Mouse (Mus musculus) MEL (cell line): Measurements from ENCODE around the gene Gm49388. TPM values are rescaled to one million over a fixed set of nuclear protein-coding genes. Genes with fewer than 3 reads are reported as not detected.

Source experiments
- DNase-seq: peaks from one replicate; pipeline ENCODE4 v3.0.0; 2011; ENCODE audit warnings: low read depth, low spot score
- H3K27ac ChIP-seq: 2 replicates; pipeline ENCODE4 v1.5.1; 2012; ENCODE audit warnings: low read depth, mild to moderate bottlenecking, control low read depth, low read length, moderate library complexity; ENCODE audit not compliant: control insufficient read depth
- H3K27me3 ChIP-seq, 2 experiments: fragments of 150-350 bp in 1 of 2; sonication (generic) in 1 of 2; 2 replicates each; pipeline ENCODE4 v1.6.1; 2012; ENCODE audit warnings: low read length in 2 of 2, mild to moderate bottlenecking in 2 of 2, improper control_type of control experiment in 1 of 2, moderate library complexity in 1 of 2; ENCODE audit not compliant: insufficient read depth in 2 of 2, control insufficient read depth in 1 of 2
- H3K36me3 ChIP-seq, 2 experiments: 2 replicates each; pipeline ENCODE4 v1.6.1; 2012 to 2014; ENCODE audit warnings: low read length in 2 of 2, improper control_type of control experiment in 1 of 2, inconsistent platforms in 1 of 2, mild to moderate bottlenecking in 1 of 2; ENCODE audit not compliant: insufficient read depth in 2 of 2, control insufficient read depth in 1 of 2
- H3K4me1 ChIP-seq, 2 experiments: fragments of 150-350 bp in 1 of 2; sonication (generic) in 1 of 2; 2 replicates each; pipeline ENCODE4 v1.6.1; 2012; ENCODE audit warnings: low read length in 2 of 2, improper control_type of control experiment in 1 of 2, mild to moderate bottlenecking in 1 of 2; ENCODE audit not compliant: insufficient read depth in 2 of 2, control insufficient read depth in 1 of 2
- H3K4me3 ChIP-seq, 2 experiments: fragments of 150-350 bp in 1 of 2; sonication (generic) in 1 of 2; 2 replicates each; pipeline ENCODE4 v1.5.1; 2012; ENCODE audit warnings: low read depth in 2 of 2, low read length in 2 of 2, mild to moderate bottlenecking in 2 of 2, moderate library complexity in 2 of 2, control low read depth in 1 of 2, improper control_type of control experiment in 1 of 2; ENCODE audit not compliant: control insufficient read depth in 1 of 2, insufficient read depth in 1 of 2
- H3K79me2 ChIP-seq: 2 replicates; pipeline ENCODE4 v1.6.1; 2012; ENCODE audit warnings: mild to moderate bottlenecking, low read length, moderate library complexity; ENCODE audit not compliant: control insufficient read depth, poor library complexity, insufficient read depth
- H3K9ac ChIP-seq: 2 replicates; pipeline ENCODE4 v1.6.1; 2012; ENCODE audit warnings: low read depth, mild to moderate bottlenecking, control low read depth, low read length, moderate library complexity; ENCODE audit not compliant: control insufficient read depth, poor library complexity, severe bottlenecking
- H3K9me3 ChIP-seq: fragments of 150-350 bp; sonication (generic); replicated peaks from 2 replicates; pipeline ENCODE4 v1.6.1; 2012; ENCODE audit warnings: mild to moderate bottlenecking, low read length, improper control_type of control experiment, moderate library complexity; ENCODE audit not compliant: insufficient read depth
- BHLHE40 ChIP-seq: IDR thresholded peaks from 2 replicates; pipeline ENCODE4 v1.6.1; 2012; ENCODE audit warnings: low read depth, mild to moderate bottlenecking, inconsistent platforms, low read length, improper control_type of control experiment, borderline replicate concordance
- ETS1 ChIP-seq: IDR thresholded peaks from 2 replicates; pipeline ENCODE4 v1.6.1; 2012; ENCODE audit warnings: low read depth, mild to moderate bottlenecking, inconsistent platforms, low read length, improper control_type of control experiment, moderate library complexity
- GABPA ChIP-seq: IDR thresholded peaks from 2 replicates; pipeline ENCODE4 v1.6.1; 2012; ENCODE audit warnings: low read depth, mild to moderate bottlenecking, inconsistent platforms, low read length, improper control_type of control experiment, moderate library complexity
- JUND ChIP-seq: IDR thresholded peaks from 2 replicates; pipeline ENCODE4 v1.6.1; 2011; ENCODE audit warnings: low read depth, mild to moderate bottlenecking, improper control_type of control experiment, low read length
- KAT2A ChIP-seq: conservative IDR thresholded peaks from 2 replicates; pipeline ENCODE4 v1.6.1; 2012; ENCODE audit warnings: low read depth, low read length, improper control_type of control experiment, inconsistent platforms
- MXI1 ChIP-seq: IDR thresholded peaks from 2 replicates; pipeline ENCODE4 v1.6.1; 2011; ENCODE audit warnings: mild to moderate bottlenecking, low read depth, low read length, improper control_type of control experiment
- NELFE ChIP-seq: IDR thresholded peaks from 2 replicates; pipeline ENCODE4 v1.6.1; 2011; ENCODE audit warnings: low read depth, low read length, improper control_type of control experiment
- NRF1 ChIP-seq: IDR thresholded peaks from 2 replicates; pipeline ENCODE4 v1.6.1; 2014; ENCODE audit warnings: low read depth, mild to moderate bottlenecking, inconsistent platforms, low read length, improper control_type of control experiment, moderate library complexity; ENCODE audit not compliant: poor library complexity, insufficient read depth, severe bottlenecking
- RCOR1 ChIP-seq: IDR thresholded peaks from 2 replicates; pipeline ENCODE4 v1.6.1; 2012; ENCODE audit warnings: low read depth, mild to moderate bottlenecking, inconsistent platforms, low read length, improper control_type of control experiment
- TBP ChIP-seq: IDR thresholded peaks from 2 replicates; pipeline ENCODE4 v1.8.0; 2011; ENCODE audit warnings: low read depth, low read length, improper control_type of control experiment
- USF1 ChIP-seq: IDR thresholded peaks from 2 replicates; pipeline ENCODE4 v1.6.1; 2014; ENCODE audit warnings: low read depth, mild to moderate bottlenecking, inconsistent platforms, low read length, improper control_type of control experiment, moderate library complexity
- USF2 ChIP-seq, 2 experiments: IDR thresholded peaks; 2 replicates each; pipeline ENCODE4 v1.6.1; 2011 to 2012; ENCODE audit warnings: improper control_type of control experiment in 2 of 2, low read length in 2 of 2, borderline replicate concordance in 1 of 2, inconsistent platforms in 1 of 2, low read depth in 1 of 2, mild to moderate bottlenecking in 1 of 2; ENCODE audit not compliant: insufficient read depth in 1 of 2
- polyA plus RNA-seq, 2 experiments: library from polyadenylated mRNA; stranded (reverse) in 1 of 2; unstranded in 1 of 2; fragments of >175 nt in 1 of 2; fragments of >200 nt in 1 of 2; gene quantifications; 2 replicates each; pipeline versions ENCODE4 v1.2.1 to v1.2.4; 2012; ENCODE audit warnings: low replicate concordance in 2 of 2, low read depth in 1 of 2; ENCODE audit not compliant: insufficient read length in 2 of 2, insufficient read depth in 1 of 2, missing spikeins in 1 of 2
- total RNA-seq: library from RNA; depleted of rRNA; stranded (reverse); fragments of 300-350 nt; gene quantifications from 2 replicates; pipeline ENCODE4 v1.2.3, GENCODE M21; 2012

Gm49388 gene
- total and polyA plus RNA-seq, 3 experiments: 0.73 to 1.3 TPM; not detected in 1

DNA sequence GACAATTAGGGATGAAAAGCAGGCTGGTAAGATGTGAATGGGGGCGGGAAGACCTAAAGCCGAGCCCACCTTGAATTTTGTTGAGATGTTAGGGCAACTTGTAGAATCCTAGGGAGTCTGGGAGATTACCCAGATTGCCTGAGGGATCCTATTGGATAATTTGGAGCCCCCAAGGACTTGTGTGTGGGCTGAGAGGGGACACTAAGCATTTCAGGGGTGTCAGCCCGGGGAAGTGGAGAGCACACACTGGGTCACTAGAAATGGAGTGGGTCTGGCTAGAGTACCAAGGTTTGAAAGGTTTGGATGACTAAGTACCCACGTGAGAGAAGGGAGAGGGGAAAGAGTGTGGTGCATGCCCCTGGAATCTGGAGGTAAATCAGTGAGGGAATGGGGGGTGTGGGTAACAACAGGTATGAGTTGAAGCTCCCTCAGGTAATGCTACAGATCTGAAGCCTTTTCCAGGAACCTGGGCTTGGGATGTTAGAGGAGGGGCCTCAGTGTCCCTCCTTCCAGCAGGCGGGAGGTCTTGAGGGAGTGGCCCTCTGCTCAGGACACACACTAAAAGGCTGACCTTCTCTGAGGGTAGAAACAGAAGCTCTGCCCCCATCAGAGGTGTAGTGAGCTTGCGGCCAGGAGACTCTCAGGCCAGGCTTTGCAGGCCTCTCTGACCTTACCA, 37.7 kb upstream of the Gm49388 start:
- Histone ChIP-seq H3K4me3 (no peak overlapping the region; a peak in 1 of 4 replicates), H3K9ac (no peak overlapping the region), H3K36me3 (peaks cover 2 to 6% of the 10 kb centered on the region in 2 experiments; a peak in 2 of 4 replicates), H3K79me2 (peaks cover 2% of the 10 kb centered on the region; the same call in 1 of the 2 replicates), H3K27ac (no peak overlapping the region), H3K27me3 (no peaks in the 10 kb centered on the region), H3K9me3 (no peaks in the 10 kb centered on the region), H3K4me1 (peaks cover 0 to 8% of the 10 kb centered on the region in 2 experiments; a peak in 1 of 4 replicates)
- TF ChIP-seq GABPA (no peak), KAT2A (no peak), NRF1 (no peak), ETS1 (no peak), JUND (no peak), NELFE (no peak), RCOR1 (no peak), USF2 (IDR thresholded peaks at IDR 0.05; ENCODE audit: borderline replicate concordance in 1 of 2, insufficient read depth in 1 of 2, low read depth in 1 of 2, low read length in 2 of 2) (no peak), MXI1 (no peak), BHLHE40 (no peak), TBP (no peak)
- DNase-seq: no peak

DNA sequence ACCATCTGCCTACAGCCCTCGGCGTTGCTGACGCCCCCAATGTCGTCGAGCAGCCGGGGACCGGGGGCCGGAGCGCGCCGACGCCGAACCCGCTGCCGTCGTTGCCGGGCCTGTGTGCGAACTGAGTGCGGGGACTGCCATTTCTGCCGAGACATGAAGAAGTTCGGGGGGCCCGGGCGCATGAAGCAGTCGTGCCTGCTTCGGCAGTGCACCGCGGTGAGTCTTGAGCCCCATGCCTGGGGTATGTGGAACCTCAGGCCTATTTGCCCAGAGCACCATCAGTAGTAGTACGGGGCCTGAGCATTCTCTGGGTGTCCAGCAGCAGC, 37.2 kb upstream of the Gm49388 start:
- peaks cover 2 to 6% of the 10 kb centered on the region in 2 experiments; a peak in 2 of 4 replicates for H3K36me3 ChIP-seq
- H3K4me3 ChIP-seq: no peak overlapping the region
- TF ChIP-seq USF1 (no peak), NELFE (no peak)
- no peaks in the 10 kb centered on the region for H3K9me3 ChIP-seq
- peaks cover 2% of the 10 kb centered on the region; the same call in 1 of the 2 replicates for H3K79me2 ChIP-seq
- H3K4me1 ChIP-seq: peaks cover 0 to 8% of the 10 kb centered on the region in 2 experiments; a peak in 1 of 4 replicates
- no peak overlapping the region for H3K27ac ChIP-seq
- H3K27me3 ChIP-seq: no peaks in the 10 kb centered on the region
- H3K9ac ChIP-seq: no peak overlapping the region
- no peak for DNase-seq
